ENCODE assay signal across 10 mouse cellular contexts in the genomic region with DNA sequence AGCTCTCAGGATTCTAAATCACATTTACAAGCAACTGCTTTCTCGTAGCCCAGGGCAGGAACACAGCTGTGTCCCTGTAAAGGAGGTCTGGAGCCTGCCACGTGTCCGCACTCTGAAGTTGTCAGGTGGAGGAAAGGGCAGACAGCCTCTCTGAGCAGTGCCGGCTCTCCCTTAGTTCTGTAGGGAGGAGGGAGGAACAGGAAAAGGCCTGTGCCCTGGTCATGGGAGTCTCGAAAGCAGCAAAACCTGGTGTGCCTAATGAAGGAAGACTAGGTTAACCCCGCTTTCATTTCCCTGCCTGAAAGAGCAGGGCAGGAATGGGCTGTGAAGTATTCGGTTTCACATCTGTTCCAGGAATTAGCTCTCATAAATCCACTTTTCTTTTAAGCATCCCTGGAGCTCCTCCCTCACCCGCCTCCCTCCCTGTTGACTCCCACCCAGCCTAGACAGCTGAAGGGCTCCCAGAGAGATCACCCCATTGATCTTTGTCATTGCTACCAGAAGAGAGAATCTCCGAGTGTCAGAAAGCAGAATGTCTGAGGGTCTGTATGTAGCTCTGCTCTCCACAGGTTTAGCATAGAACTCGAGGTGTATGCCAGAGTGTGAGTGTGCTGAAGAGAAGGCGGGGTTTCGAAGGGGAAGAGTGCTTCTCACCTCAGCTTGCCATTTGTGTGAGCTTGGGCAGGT. TPM values are rescaled to one million over a fixed set of nuclear protein-coding genes. Genes with fewer than 3 reads are reported as not detected.
DNase-seq lines count a peak whose midpoint lies in the region; ATAC-seq and TF ChIP-seq lines count a peak whose summit lies in the region.
"Had no signal": no experiment of that assay in that cellular context is flagged by ENCODE, and none has a peak within 500 bp of the region (broad histone marks: within the 10 kb centered on the region; RNA-seq: fewer than 3 reads in every experiment).

No protein-coding gene starts in this region.

- intact Hi-C loops in heart, postnatal 14 days (cut with DNase I), result no loop called here

- peaks cover 51% of the 10 kb centered on the region for H3K4me1 ChIP-seq in heart, embryonic 10.5 days
- peaks cover 16% of the 10 kb centered on the region for H3K4me1 ChIP-seq in embryonic facial prominence, embryonic 15.5 days
- peaks cover 3% of the 10 kb centered on the region; the same call in 1 of the 2 replicates for H3K4me1 ChIP-seq in lung, postnatal 0 days (ENCODE audit: insufficient read depth, low read depth, low read length)

- no peak overlapping the region for H3K4me2 ChIP-seq in embryonic facial prominence, embryonic 15.5 days (replicated peaks)
- H3K4me2 ChIP-seq in lung, postnatal 0 days (replicated peaks; ENCODE audit: low read depth, low read length), result peak overlapping the region; percentile 14; the same call in 1 of the 2 replicates
- H3K4me2 ChIP-seq: midbrain, embryonic 12.5 days had no signal

- peak overlapping the region; percentile 65; the same call in 1 of the 2 replicates for H3K27ac ChIP-seq in heart, embryonic 10.5 days
- peak overlapping the region; percentile 55; the same call in 1 of the 2 replicates for H3K27ac ChIP-seq in embryonic facial prominence, embryonic 15.5 days (replicated peaks)
- peak overlapping the region; percentile 39 for H3K27ac ChIP-seq in lung, postnatal 0 days (ENCODE audit: low read length)
- H3K27ac ChIP-seq: heart, adult 2 months; midbrain, embryonic 12.5 days had no signal

- H3K4me3 ChIP-seq in heart, embryonic 10.5 days, result no peak overlapping the region
- H3K4me3 ChIP-seq in embryonic facial prominence, embryonic 15.5 days (replicated peaks), result no peak overlapping the region
- H3K4me3 ChIP-seq in lung, postnatal 0 days (ENCODE audit: low read depth, low read length), result no peak overlapping the region
- H3K4me3 ChIP-seq: heart, adult 2 months; midbrain, embryonic 12.5 days had no signal

- peak; percentile 71 for ATAC-seq in embryonic facial prominence, embryonic 15.5 days (ENCODE audit: insufficient number of reproducible peaks, low FRiP score, low TSS enrichment, low read depth)
- ATAC-seq in lung, postnatal 0 days, result peak; percentile 73

- H3K27me3 ChIP-seq in heart, embryonic 10.5 days (ENCODE audit: insufficient read depth, poor library complexity, severe bottlenecking), result no peaks in the 10 kb centered on the region
- no peaks in the 10 kb centered on the region for H3K27me3 ChIP-seq in embryonic facial prominence, embryonic 15.5 days
- no peaks in the 10 kb centered on the region for H3K27me3 ChIP-seq in lung, postnatal 0 days (replicated peaks; ENCODE audit: insufficient read depth, low read length)
- H3K27me3 ChIP-seq: midbrain, embryonic 12.5 days had no signal

- H3K9me3 ChIP-seq in heart, embryonic 10.5 days, result no peaks in the 10 kb centered on the region
- H3K9me3 ChIP-seq in embryonic facial prominence, embryonic 15.5 days (replicated peaks), result no peaks in the 10 kb centered on the region
- H3K9me3 ChIP-seq in lung, postnatal 0 days (ENCODE audit: low read length), result no peaks in the 10 kb centered on the region
- H3K9me3 ChIP-seq: midbrain, embryonic 12.5 days had no signal

- WGBS in heart, embryonic 10.5 days, result 21% methylated on average over 12 of the region's 12 CpGs
- 26% methylated on average over 12 of the region's 12 CpGs for WGBS in embryonic facial prominence, embryonic 15.5 days
- WGBS in lung, postnatal 0 days, result 27% methylated on average over 12 of the region's 12 CpGs

- 0 out of 2 replicates have a peak, but pooled peaks cover under 1% of the 10 kb centered on the region for H3K36me3 ChIP-seq in heart, embryonic 10.5 days
- H3K36me3 ChIP-seq in embryonic facial prominence, embryonic 15.5 days, result peaks cover under 1% of the 10 kb centered on the region; the same call in 1 of the 2 replicates
- no peaks in the 10 kb centered on the region for H3K36me3 ChIP-seq in lung, postnatal 0 days (ENCODE audit: insufficient read depth, low read length)
- H3K36me3 ChIP-seq: midbrain, embryonic 12.5 days had no signal

- H3K9ac ChIP-seq in embryonic facial prominence, embryonic 15.5 days, result no peak overlapping the region
- no peak overlapping the region for H3K9ac ChIP-seq in lung, postnatal 0 days (replicated peaks; ENCODE audit: low read depth)
- H3K9ac ChIP-seq: midbrain, embryonic 12.5 days had no signal

- no peak for TF ChIP-seq EP300 in lung, postnatal 0 days (IDR thresholded peaks at IDR 0.05)

- TF ChIP-seq CTCF in lung, postnatal 0 days (IDR thresholded peaks at IDR 0.05), result no peak

- no peak for DNase-seq in heart, embryonic 10.5 days (ENCODE audit: low spot score)
- no peak for DNase-seq in heart, postnatal 14 days
- peak; percentile 15 for DNase-seq in ZHBTc4 (ENCODE audit: low read depth, low spot score)
- DNase-seq in lung, postnatal 0 days (ENCODE audit: low spot score), result peak; percentile 61
- no peak for DNase-seq in thymus, postnatal 4 days
- DNase-seq in frontal cortex, postnatal 10 days (ENCODE audit: low spot score in 2 of 2), result no peak
- no peak for DNase-seq in natural killer cell, adult 2 months (ENCODE audit: low spot score in 2 of 2)
- DNase-seq: heart, adult 2 months had no signal

RNA-seq across cellular contexts. Expression of a gene that starts 41.5 kb away (rescaled TPM):
- 13.0 and 15.3 TPM in 2 replicates for polyA plus RNA-seq in heart, embryonic 10.5 days (2016; fragmentation: Nextera tagmentation; extraction: Ambion mirVana)
- 10 to 100 TPM; 15.0 to 16.2 TPM for total RNA-seq in heart, postnatal 14 days (2021)
- polyA plus RNA-seq in embryonic facial prominence, embryonic 15.5 days (2015; fragmentation: Nextera tagmentation; extraction: Ambion mirVana), result 67.5 and 71.6 TPM in 2 replicates
- 20.6 and 23.5 TPM in 2 replicates for polyA plus RNA-seq in lung, postnatal 0 days (2015; fragmentation: Nextera tagmentation; extraction: Ambion mirVana)

RNA-seq across cellular contexts. Expression of a gene that starts 45.0 kb away (rescaled TPM):
- polyA plus RNA-seq in heart, embryonic 10.5 days (2016; fragmentation: Nextera tagmentation; extraction: Ambion mirVana), result 104 and 114 TPM in 2 replicates
- 10 to 100 TPM; 24.4 to 26.6 TPM for total RNA-seq in heart, postnatal 14 days (2021)
- 83.6 and 97.9 TPM in 2 replicates for polyA plus RNA-seq in embryonic facial prominence, embryonic 15.5 days (2015; fragmentation: Nextera tagmentation; extraction: Ambion mirVana)
- polyA plus RNA-seq in lung, postnatal 0 days (2015; fragmentation: Nextera tagmentation; extraction: Ambion mirVana), result 127 and 141 TPM in 2 replicates

Comparison
In these comparisons a context has a peak if more than half of its experiments do, and no peak if none do; other contexts are left out.
1. DNase-seq: peak in ZHBTc4 (single experiment) and lung, postnatal 0 days (single experiment); none in heart, embryonic 10.5 days (single experiment), heart, postnatal 14 days (0 of 2), thymus, postnatal 4 days (single experiment), frontal cortex, postnatal 10 days (0 of 2) and natural killer cell, adult 2 months (0 of 2).
2. Peak in every context shown above with its lines, with median percentiles within 50 percentile points of each other: H3K27ac ChIP-seq.